Mouse (Mus musculus): Measurements from ENCODE around the gene Pik3cg. TPM values are rescaled to one million over a fixed set of nuclear protein-coding genes. Genes with fewer than 3 reads are reported as not detected.
"Not testable (repeated sequence)": the region's sequence is repeated elsewhere in the genome, so short reads cannot be mapped to it uniquely, and the experiment has no call there.

Pik3cg gene
- total RNA-seq (2021), result 1 to 10 TPM; 3.3 to 4.1 TPM
- long read RNA-seq, full-length matches to known transcripts, result 6 of 6 reads
- long read RNA-seq, partial matches to known transcripts, result 0 of 6 reads
- long read RNA-seq, other reads (novel, unspliced or antisense), result 0 of 6 reads

GRCm38 (mm10) chr12:32207948-32208891, at the start of gene Pik3cg:
Gene Pik3cg, minus strand, starts transcription at chr12:32208659.
- DNase-seq (ENCODE audit: low spot score in 2 of 2), result no peak

DNA sequence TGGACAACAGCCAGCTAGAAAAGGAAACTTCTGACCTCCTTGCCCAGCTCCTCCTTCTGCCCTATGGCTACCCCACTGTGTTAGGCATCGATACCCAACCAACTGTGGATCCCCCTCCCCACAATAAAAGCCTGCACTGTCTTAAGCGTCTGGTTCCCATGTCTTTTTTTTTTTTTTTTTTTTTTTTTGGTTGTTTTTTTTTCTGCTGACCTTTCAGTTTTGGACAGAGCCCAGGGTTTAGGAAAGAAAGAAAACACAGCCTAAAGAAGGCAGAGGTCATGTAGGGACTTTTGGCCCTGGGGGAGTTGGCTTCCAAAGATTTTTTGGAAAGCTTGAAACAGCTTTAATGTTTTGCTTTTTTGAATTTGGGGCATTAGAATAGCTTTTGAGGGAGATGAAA, 40.0 kb upstream of the Pik3cg start:
- no peak for DNase-seq (ENCODE audit: low spot score in 2 of 2)

DNA sequence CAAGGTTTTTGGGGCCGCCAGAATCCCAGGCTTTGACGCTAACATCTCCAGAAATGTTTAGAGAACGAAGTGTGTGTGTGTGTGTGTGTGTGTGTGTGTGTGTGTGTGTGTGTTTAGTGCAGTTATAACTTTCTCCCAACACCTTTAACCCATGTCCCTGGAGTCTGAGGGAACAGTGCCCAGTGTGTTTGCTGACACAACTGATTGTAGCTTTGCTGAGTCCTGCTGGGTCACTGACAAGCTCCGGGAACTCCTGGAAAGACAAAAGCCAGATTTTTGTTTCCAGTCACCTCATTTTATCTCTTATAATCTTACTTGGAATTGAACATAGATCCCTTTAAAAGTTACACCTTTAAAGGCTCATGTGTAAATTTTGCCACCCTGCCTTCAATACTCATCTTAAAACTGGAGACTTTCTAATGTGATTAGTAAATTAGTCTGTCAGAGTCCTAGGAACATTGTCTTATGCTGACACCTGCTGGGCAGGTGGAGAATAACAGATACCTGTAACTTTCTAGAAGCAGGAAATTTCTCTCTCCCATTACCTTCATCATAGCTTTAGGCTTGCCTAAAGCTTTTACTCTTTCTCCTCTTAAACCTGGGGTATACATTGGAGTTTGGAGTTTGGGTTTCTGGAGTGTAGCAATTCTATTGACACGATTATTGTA, 37.2 kb upstream of the Pik3cg start:
- peak in 1 of 2 experiments; percentile 31 for DNase-seq (ENCODE audit: low spot score in 2 of 2)

DNA sequence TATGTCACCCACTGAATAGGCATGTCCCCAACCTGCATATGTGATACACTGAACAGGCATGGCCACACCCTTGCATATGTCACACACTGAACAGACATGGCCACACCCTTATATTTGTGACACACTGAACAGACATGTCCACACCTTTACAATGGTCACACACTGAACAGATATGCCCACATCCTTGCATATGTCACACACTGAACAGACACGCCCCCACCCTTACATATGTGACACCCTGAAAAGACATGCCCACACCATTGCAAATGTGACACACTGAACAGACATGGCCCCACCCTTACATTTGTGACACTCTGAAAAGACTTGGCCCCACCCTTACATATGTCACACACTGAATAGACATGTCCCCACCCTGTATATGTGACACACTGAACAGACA, 35.1 kb upstream of the Pik3cg start:
- no peak for DNase-seq (ENCODE audit: low spot score in 2 of 2)

- DNase-seq (ENCODE audit: low spot score in 2 of 2), result not testable (repeated sequence)
Measured at GRCm38 (mm10) chr12:32239134-32239533, 30.7 kb upstream of the Pik3cg start.

GRCm38 (mm10) chr12:32238433-32238832, 30.0 kb upstream of the Pik3cg start:
- DNase-seq (ENCODE audit: low spot score in 2 of 2), result peak in 1 of 2 experiments; percentile 36

DNA sequence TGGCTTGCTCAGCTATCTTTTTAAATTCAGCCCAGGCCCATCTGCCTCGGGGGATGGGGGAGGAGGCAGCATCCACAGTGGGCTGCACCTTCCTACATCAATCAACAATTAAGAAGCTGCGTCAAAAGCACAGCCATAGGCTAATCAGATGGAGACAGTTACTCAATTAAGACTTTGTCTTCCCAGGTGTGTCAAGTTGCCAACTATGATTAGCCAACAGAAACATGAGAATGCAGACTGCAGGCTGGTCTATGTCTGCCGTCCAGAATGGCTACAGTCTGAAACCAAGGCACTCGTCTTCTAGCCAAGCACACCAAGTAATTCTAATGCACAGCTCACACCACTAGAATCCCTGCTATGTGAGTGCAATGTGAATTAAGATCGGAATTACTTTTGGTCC, 29.4 kb upstream of the Pik3cg start:
- no peak for DNase-seq (ENCODE audit: low spot score in 2 of 2)

DNA sequence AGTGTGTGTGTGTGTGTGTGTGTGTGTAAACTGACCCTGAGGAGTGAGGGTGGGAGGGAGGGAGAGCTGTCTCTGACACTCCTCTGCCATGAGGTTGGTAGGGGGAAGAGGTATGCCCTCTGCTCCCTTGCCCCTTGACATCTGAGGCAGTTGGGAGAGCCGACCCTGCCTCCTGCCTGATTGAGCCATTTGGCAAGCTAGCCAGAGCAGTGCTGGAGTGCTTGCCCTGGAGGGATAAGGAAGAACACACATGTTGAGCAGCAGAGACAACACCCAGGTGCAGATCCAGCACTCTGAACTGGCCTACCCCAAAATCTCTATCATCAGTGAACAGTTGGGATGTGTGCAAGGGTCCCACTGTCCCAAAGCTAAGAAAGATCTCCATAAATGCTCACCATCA, 28.7 kb upstream of the Pik3cg start:
- DNase-seq (ENCODE audit: low spot score in 2 of 2), result no peak

DNA sequence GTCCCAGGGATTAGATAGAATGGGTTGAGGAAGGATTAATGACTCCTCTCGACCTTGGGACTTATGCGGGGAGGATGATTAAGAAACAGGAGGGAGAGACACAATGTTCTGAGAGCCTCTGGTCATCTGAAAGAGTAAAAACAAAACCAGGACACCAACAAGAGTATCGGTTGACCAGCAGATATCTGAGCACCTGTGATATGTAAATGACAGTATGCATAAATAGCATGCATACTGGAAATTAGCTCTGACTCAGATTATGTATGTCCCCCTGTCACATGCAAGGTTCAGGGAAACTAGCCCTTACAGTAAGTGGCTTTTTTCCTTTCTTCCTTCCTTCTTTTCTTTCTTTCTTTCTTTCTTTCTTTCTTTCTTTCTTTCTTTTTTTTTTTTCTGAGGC, 28.0 kb upstream of the Pik3cg start:
- DNase-seq (ENCODE audit: low spot score in 2 of 2), result no peak

- DNase-seq (ENCODE audit: low spot score in 2 of 2), result no peak
Measured at GRCm38 (mm10) chr12:32233871-32234270, 25.4 kb upstream of the Pik3cg start.

- DNase-seq (ENCODE audit: low spot score in 2 of 2), result no peak
Measured at GRCm38 (mm10) chr12:32231398-32231797, 22.9 kb upstream of the Pik3cg start.

GRCm38 (mm10) chr12:32223629-32224028, 15.2 kb upstream of the Pik3cg start:
- no peak for DNase-seq (ENCODE audit: low spot score in 2 of 2)

DNA sequence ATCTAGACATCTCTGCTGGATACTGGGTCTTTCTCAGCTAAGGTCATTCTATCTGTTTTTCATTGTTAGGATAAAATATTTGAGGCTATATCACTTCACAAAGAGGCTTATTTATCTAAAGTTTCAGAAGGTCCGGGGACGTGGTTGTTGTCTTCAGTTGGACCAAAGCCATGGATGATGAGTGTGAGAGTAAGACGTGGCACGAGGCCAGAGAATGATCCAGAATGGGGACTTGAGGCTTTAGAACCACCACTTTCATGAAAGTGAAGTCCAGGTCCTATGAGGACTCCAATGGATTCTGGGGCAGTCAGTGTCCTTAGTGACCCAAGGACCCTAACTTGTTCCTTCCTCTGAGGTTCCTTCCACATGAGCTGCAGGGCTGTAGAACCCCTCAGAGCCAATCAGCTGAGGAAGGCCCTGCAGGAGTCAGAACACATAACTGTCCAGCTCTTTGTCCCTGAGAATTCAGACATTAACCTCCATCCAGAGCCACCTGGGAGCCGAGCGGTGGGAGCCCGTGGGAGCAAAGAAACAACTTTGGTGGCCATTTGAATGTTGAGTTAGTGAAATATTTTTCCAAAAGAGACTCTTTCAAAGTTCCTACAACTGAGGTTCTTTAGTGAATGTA, 14.4 kb upstream of the Pik3cg start:
- no peak for DNase-seq (ENCODE audit: low spot score in 2 of 2)

GRCm38 (mm10) chr12:32220387-32220786, 11.9 kb upstream of the Pik3cg start:
- DNase-seq (ENCODE audit: low spot score in 2 of 2), result no peak

- no peak for DNase-seq (ENCODE audit: low spot score in 2 of 2)
Measured at GRCm38 (mm10) chr12:32215143-32215542, 6.7 kb upstream of the Pik3cg start.

- no peak for DNase-seq (ENCODE audit: low spot score in 2 of 2)
Measured at GRCm38 (mm10) chr12:32212702-32213101, 4.2 kb upstream of the Pik3cg start.

- DNase-seq (ENCODE audit: low spot score in 2 of 2), result no peak
Measured at GRCm38 (mm10) chr12:32212156-32212555, 3.7 kb upstream of the Pik3cg start.

GRCm38 (mm10) chr12:32211257-32211656, 2.8 kb upstream of the Pik3cg start:
- DNase-seq (ENCODE audit: low spot score in 2 of 2), result no peak

DNA sequence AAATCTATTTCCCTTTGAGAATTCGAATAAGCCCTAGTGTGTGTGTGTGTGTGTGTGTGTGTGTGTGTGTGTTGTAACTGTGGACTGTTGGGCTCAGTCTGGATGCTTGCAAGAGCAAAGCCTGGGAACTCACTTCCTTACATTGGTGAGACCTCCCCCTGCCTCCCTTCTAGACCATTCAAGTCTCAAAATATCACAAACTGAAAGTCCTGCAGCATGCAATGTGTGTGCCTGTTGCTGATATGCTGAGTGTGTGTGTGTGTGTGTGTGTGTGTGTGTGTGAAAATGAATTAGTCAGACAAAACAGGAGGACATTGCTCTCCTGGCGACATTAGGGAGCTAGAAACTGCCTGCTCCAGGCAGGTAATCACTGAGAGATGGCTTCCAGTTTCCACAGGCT, 492 bp upstream of the Pik3cg start:
- DNase-seq (ENCODE audit: low spot score in 2 of 2), result no peak

GRCm38 (mm10) chr12:32207141-32207540, 1.3 kb downstream of the Pik3cg start:
- no peak for DNase-seq (ENCODE audit: low spot score in 2 of 2)

GRCm38 (mm10) chr12:32203695-32204094, 4.8 kb downstream of the Pik3cg start:
- no peak for DNase-seq (ENCODE audit: low spot score in 2 of 2)

GRCm38 (mm10) chr12:32202583-32202982, 5.9 kb downstream of the Pik3cg start:
- no peak for DNase-seq (ENCODE audit: low spot score in 2 of 2)
